Mouse (Mus musculus): ENCODE measurements around the gene Pafah1b3.
"Not testable (repeated sequence)": the region's sequence is repeated elsewhere in the genome, so short reads cannot be mapped to it uniquely, and the experiment has no call there.

The Pafah1b3 gene

GRCm38 (mm10) chr7:25297454-25298325 is at the start of gene Pafah1b3:
TSS of gene Pafah1b3 (minus strand) at chr7:25297986.
- DNase-seq (ENCODE audit: low spot score in 2 of 2) = peak; percentile 81 to 87

GRCm38 (mm10) chr7:25341000-25341784 is 43.4 kb upstream of the Pafah1b3 start:
- DNase-seq (ENCODE audit: low spot score in 2 of 2) = peak in 1 of 2 experiments; percentile 57

GRCm38 (mm10) chr7:25339329-25339728 is 41.5 kb upstream of the Pafah1b3 start:
- no peak for DNase-seq (ENCODE audit: low spot score in 2 of 2)

GRCm38 (mm10) chr7:25334472-25334871 is 36.7 kb upstream of the Pafah1b3 start:
- no peak for DNase-seq (ENCODE audit: low spot score in 2 of 2)

GRCm38 (mm10) chr7:25333596-25334307 is 36.0 kb upstream of the Pafah1b3 start:
- DNase-seq (ENCODE audit: low spot score in 2 of 2) = peak; percentile 42 to 65

- no peak for DNase-seq (ENCODE audit: low spot score in 2 of 2)
Measured at GRCm38 (mm10) chr7:25326233-25326632, 28.4 kb upstream of the Pafah1b3 start.

- DNase-seq (ENCODE audit: low spot score in 2 of 2) = not testable (repeated sequence)
Measured at GRCm38 (mm10) chr7:25325431-25325830, 27.6 kb upstream of the Pafah1b3 start.

- DNase-seq (ENCODE audit: low spot score in 2 of 2) = no peak
Measured at GRCm38 (mm10) chr7:25323219-25323618, 25.4 kb upstream of the Pafah1b3 start.

GRCm38 (mm10) chr7:25322058-25322484 is 24.3 kb upstream of the Pafah1b3 start:
- no peak for DNase-seq (ENCODE audit: low spot score in 2 of 2)

- DNase-seq (ENCODE audit: low spot score in 2 of 2) = no peak
Measured at GRCm38 (mm10) chr7:25317446-25317999, 19.7 kb upstream of the Pafah1b3 start.

GRCm38 (mm10) chr7:25316532-25317445 is 19.0 kb upstream of the Pafah1b3 start, which contains the start of gene Megf8:
TSS of gene Megf8 (plus strand) at chr7:25317164.
- DNase-seq (ENCODE audit: low spot score in 2 of 2) = peak; percentile 93 to 99

GRCm38 (mm10) chr7:25315306-25316041 is 17.7 kb upstream of the Pafah1b3 start:
- peak in 1 of 2 experiments; percentile 20 for DNase-seq (ENCODE audit: low spot score in 2 of 2)

- DNase-seq (ENCODE audit: low spot score in 2 of 2) = no peak
Measured at GRCm38 (mm10) chr7:25314606-25315305, 17.0 kb upstream of the Pafah1b3 start.

GRCm38 (mm10) chr7:25313325-25313724 is 15.5 kb upstream of the Pafah1b3 start:
- no peak for DNase-seq (ENCODE audit: low spot score in 2 of 2)

GRCm38 (mm10) chr7:25311193-25311592 is 13.4 kb upstream of the Pafah1b3 start:
- no peak for DNase-seq (ENCODE audit: low spot score in 2 of 2)

- DNase-seq (ENCODE audit: low spot score in 2 of 2) = no peak
Measured at GRCm38 (mm10) chr7:25309425-25309824, 11.6 kb upstream of the Pafah1b3 start.

- DNase-seq (ENCODE audit: low spot score in 2 of 2) = no peak
Measured at GRCm38 (mm10) chr7:25308702-25309318, 11.0 kb upstream of the Pafah1b3 start.

- DNase-seq (ENCODE audit: low spot score in 2 of 2) = no peak
Measured at GRCm38 (mm10) chr7:25306614-25306996, 8.8 kb upstream of the Pafah1b3 start.

Data from frontal cortex, postnatal 36 days (tissue).